Mouse (Mus musculus): ENCODE data around the gene Kcnn1.

GRCm38 (mm10) chr8:70798281-70798680, 64.8 kb downstream of the Kcnn1 start:
- no peak for TF ChIP-seq CTCF (IDR thresholded peaks at IDR 0.05; ENCODE audit: borderline replicate concordance, insufficient read depth, low read depth, low read length)
- TF ChIP-seq POLR2A (IDR thresholded peaks at IDR 0.05; ENCODE audit: borderline replicate concordance, insufficient read depth, low read length): no peak

All from cerebellum, adult 2 months (tissue).